Mouse (Mus musculus) c-Kit-negative CD71-positive TER-119-positive erythroid progenitor cells, embryonic 14.5 days (primary cell): ENCODE results near the gene Carns1.

ENCODE experiments used
- DNase-seq: peaks from one replicate; pipeline ENCODE4 v3.0.0-alpha.2; 2013; ENCODE audit warnings: low read depth, low spot score

Carns1 gene

DNA sequence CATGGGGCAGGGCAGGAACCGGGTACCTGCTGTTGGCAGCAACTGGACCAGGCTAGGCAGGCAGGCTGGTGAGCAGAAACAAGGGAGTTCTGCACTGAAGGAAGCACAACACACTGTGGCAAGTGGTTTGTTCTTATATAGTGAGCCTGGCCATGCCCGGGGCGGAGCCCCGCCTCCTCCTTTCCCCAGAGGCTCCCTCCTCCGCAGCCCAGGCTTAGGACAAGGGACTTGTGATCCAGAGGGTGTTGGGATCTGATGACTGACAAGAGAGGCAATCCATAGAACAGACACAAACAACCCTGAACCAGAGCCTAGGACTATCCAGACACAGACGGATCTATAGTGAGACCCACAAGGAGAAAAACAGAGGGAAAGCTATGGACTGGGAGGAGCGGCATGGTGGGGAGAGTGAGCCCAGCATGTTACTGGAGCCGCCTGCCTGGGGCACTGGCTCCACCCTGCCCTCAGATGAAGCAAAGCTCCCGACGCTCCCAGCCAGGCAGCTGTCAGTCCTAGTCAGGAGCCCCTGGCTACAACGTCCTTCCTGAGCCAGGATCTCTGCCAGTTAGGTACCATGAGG lies at the start of gene Carns1:
TSS of gene Carns1 (minus strand) at position 112 of the 580 bp plus-strand sequence.
- DNase-seq, result no peak

- DNase-seq, result no peak
These were observed 46.9 kb upstream of the Carns1 start for GRCm38 (mm10) chr19:4222165-4222564.

DNA sequence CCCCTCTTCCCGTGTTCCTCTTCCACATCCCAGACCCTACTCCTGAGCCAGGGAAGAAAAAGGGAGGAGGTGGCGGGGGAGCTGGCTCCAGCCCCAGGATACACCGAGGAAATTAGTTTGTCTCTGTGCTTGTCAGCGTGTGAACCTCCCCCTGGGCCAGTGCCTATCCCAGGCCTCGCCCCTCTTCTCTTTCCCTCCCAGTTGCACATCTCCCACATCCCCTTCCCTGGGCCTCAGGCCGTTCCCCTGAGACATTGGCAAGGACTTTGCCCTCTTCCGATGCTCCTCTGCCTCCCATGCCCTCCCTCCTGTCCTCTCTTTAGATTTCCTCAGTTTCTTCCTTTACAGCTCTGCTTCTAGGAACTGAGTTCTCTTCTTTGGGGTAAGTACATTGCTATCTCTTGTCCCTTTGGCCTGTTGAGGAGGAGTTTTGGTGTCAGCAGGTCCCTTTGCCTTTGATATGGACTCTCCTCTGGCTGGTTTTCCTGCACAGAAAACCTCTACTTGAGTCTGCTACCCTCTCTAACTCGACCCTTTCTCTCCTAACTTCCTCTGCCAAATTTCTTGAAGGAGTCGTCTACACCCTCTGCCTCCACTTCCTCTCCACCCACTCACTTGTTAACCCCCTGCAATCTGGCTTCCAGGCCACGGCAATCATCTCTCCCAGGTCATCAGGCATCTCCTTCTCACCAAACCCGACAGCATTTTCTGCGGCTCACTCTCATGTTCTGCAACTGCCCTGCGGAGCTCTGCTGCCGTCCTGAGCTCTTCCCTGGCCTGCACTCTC lies 45.9 kb upstream of the Carns1 start:
- no peak for DNase-seq

GRCm38 (mm10) chr19:4220416-4220815 lies 45.1 kb upstream of the Carns1 start:
- DNase-seq, result no peak

DNA sequence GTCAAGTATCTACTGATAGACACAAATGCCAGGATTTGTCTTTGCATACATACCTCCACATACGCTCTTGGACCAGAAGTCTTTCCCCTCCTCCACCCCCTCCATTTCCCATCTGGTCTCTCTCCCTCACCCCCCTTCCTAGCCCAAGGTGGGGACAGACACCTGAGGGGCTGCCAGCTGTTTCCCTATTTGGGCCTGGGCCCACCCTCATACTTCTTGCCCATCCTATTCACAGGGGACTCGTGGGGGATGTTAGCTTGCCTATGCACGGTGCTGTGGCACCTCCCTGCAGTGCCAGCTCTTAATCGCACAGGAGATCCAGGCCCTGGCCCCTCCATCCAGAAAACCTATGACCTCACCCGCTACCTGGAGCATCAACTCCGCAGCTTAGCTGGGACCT lies 44.7 kb upstream of the Carns1 start:
- no peak for DNase-seq

DNA sequence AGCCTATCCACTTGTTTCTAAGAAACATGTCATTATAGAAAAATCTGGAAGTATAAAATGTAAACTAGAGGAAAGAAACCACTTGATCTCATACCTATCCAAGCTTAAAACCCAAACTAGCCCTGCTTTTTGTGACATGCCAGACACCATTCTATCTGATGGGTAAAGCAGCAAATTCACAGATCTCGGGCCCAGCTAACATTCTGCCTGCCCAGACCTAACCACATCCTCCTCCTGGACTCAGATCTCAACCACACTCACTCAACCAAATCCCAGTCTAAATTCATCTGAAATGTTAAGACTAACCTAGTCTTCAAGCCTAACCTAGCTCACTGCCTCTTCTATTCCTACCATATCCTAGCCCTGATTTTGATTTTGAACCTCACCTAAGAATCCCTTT lies 43.5 kb upstream of the Carns1 start:
- no peak for DNase-seq

- no peak for DNase-seq
These were observed 43.0 kb upstream of the Carns1 start for GRCm38 (mm10) chr19:4218293-4218692.

DNA sequence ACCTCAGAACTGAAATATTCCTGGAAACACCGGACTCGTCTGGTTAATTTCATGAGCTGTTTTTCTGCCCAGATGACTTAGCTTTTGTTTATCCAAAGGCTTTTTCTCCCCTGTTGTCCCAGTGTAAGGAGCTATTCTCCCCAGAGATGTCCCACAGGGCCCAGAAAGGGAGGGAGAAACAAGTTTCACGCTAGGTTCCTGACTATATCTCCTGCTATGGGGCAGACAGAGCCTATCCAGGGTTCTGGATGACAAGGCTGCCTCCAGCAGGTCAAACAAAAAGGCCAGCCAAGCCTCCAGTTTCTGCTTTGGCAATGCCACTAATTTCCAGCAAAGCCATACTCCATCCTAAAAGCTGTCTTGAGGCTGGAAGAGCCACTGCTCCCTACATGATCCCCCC lies 42.6 kb upstream of the Carns1 start:
- no peak for DNase-seq

DNA sequence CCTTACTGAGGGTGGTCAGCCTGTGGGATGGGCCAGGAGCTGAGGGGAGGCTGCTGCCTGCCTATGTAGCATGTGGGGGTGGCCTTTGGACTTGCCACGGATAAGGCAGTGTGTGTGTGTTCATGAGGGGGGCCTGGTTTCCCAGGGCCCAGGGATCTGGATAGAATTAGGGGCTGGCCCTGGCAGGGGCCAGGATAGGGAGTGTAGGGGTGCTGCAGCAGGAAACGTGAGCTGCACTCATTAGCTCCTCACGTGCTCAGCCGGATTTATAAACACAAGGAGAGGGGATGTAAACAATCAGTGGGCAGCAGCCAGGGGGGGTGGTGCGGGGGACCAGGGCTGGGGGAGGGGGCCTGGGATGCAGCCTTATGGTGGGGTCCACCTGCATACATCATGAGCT lies 41.9 kb upstream of the Carns1 start:
- DNase-seq, result no peak

DNA sequence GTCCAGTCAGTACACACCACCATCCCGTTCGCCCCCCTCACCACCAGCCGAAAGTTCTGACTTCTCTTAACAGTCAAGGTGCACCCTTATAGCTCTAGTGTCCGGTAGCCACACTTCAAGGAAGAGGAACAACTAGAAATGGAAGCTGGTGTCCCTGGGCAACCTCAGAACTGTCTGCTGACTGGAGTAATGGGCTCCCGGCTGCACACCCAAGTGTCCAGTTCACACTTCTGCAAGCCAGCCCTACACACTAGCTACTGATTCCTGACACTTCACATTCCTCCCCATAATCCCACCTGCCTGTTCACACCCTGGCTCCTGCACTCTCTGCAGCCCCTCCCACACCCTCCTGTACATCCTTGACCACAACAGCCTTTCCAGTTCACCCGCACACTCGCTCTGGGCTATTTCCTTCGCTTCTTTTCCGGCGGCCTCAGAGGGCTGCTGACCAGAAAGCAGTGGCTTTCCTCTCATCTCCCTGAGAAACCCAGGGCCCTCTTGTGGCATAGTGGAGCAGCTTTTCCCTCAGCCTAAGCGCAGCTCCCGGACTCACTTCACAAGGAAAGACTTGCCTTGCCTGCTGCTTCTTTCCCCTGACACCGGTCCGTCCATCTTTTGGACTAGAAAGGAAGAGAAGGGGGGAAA lies 40.9 kb upstream of the Carns1 start:
- DNase-seq, result no peak

GRCm38 (mm10) chr19:4215451-4215840 lies 40.2 kb upstream of the Carns1 start:
- no peak for DNase-seq

DNA sequence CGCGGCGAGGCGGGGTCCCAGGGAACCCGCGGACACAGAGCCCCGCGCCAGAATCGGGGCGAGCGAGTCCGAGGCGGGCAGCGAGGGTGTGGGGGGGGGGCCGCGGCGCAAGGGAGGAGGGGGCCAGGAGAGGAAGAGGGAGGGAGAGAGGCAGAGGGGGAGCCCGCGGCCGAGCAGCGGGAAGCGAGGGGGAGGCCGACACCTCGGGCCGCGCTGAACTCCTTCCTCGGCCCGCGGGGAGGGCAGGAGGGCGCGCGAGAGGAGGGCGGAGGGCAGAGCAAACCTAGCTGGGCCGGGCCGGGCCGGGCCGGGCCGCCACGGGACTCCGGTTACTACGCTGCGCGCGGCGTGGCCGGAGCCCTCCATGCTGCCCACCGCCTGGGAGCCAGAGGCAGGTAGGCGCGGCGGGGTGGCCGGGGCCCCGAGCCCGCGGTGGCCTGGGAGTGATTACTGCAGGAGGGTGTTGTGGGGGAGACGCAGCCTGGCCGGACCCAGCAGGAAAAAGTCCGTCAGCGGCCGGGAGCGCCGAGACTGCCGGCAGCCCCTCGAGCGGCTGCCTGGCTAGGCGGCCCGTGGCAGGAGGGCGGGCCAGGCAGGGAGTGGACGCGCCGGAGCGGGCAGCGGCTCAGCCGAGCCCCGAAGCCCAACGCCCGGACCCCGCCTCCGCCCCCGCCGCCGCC lies 39.6 kb upstream of the Carns1 start:
- DNase-seq, result no peak

DNA sequence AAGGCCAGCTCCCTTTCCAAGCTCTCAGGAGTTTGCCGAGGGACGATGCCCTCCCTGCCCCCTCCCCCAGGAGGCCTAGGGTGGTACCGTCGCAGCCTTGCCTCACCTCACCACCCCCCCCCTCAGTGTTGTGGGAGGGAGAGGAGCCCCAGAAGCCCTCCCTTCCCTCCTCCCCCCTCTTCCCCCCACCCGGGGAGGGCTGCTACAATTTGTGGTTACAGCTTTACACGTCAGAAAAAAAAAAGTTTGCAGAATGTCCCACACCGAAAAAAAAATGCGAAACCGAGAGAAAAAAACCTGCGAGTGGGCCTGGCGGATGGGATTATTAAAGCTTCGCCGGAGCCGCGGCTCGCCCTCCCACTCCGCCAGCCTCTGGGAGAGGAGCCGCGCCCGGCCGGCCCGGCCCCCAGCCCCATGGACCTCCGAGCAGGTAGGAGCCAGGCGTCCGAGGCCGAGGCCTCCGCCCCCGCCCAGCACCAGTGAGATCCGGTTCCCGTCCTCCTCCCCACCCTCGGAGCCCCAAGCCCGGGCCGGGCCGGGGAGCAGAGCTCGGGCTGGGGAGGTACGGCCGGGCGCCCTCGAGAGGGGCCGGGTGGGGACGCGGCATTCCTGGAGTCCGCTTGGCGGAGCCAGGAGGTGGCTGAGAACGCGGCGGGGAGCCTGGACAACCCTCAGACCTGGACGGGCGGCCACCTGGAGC lies 38.9 kb upstream of the Carns1 start, which contains the start of the genes Clcf1 and AC109138.7:
TSS of gene Clcf1 (plus strand) at position 168 of the 700 bp plus-strand sequence.
TSS of gene AC109138.7 (plus strand) at position 287 of the 700 bp plus-strand sequence.
- DNase-seq, result no peak

- DNase-seq, result no peak
These were observed 38.3 kb upstream of the Carns1 start for GRCm38 (mm10) chr19:4213524-4213974.

DNA sequence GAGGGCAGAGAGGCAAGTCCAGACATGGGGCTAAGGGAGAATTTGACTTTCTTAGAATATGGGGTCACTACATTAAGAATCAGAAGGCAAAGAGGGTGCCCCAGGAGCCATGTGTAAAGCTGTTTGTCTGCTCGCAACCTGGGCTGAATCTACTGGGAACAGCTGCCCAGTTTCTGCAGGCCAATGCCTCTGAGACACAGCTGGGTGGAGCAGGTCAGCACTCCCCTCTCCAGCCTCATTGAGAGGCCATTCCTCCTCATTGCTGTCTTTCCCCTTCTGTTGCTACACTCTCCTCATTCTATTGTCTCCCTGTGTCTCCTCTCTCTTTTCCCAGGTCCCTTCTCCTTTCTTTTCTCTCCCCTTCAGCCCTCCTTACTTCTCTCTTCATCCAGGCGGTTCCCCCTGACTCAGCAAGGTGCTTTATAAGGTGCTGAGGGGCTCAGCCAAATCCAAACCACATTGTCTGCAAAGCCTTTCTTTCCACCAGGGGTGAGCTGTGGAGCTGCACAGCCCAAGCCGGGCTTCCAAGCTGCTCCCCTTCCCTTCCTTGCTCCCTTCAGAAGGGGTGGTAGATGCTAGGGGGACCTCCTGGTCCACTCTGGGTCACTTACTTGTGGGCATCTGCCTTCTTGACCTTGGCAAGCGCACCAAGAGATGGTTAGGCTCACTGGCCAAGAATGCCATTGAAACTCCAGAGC lies 36.8 kb upstream of the Carns1 start:
- DNase-seq, result no peak

DNA sequence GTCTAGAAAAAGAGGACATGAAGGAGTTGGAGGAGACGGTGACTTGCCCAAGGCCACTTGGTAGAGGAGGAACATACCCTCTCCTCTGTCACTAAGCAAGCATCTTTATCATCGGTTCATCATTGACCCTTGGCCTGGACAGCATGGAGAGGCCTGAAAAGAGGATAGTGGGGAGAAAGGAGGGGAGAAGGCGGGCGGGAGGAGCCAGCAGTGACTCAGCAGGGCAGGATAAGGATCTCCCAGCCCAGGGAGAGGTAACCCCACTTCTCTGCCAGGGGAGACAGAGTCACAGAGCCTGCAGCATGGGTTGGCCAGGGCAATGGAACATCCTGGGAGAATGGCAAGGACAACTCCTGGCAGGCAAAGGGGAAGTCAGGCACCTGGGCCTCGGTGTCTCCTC lies 33.3 kb upstream of the Carns1 start:
- DNase-seq, result no peak

DNA sequence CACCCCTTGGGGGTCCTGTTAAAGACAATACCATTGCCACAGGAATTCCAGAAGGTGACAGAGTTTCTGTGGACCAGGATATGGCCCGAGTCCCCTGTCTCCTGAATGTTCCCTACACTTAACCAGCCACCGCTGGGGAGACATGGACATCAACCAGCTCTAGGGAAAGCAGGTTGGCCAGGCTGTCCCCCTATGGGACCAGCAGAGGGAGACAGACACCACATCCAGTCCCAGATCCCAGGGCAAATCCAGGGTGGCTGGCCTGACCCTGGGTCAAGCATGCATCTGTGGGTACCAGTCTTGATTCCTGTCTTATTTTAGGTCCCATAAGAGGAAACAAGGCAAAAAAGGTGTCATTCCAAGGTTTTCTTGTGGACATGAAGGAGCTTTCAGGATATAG lies 31.7 kb upstream of the Carns1 start:
- no peak for DNase-seq

- no peak for DNase-seq
These were observed 29.6 kb upstream of the Carns1 start for GRCm38 (mm10) chr19:4204889-4205288.

- DNase-seq, result no peak
These were observed 28.5 kb upstream of the Carns1 start for GRCm38 (mm10) chr19:4203604-4204326.

- no peak for DNase-seq
These were observed 27.9 kb upstream of the Carns1 start for GRCm38 (mm10) chr19:4203148-4203547.
